Comparison of ENCODE assay signal across 30 mouse cellular contexts in the genomic region with DNA sequence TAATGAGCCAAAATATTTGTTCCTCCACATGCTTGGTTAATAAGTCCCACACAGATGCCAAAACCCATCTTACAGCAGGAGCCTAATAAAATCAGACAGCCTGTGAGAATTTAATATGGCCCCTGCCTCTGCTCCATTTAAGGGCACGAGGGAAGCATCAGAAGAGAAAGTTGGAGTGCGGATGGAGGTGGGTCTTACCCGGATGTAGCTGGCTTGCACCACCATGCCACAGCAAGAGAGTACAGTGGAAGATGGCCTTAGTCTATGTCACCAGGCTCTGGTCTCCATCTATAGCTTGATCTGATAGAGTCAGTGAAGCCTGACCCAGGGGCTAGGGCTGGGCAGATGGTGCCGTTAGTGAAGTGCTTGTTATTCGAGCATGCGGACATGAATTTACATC.
DNase-seq lines count a peak whose midpoint lies in the region; ATAC-seq and TF ChIP-seq lines count a peak whose summit lies in the region.
"Had no signal": no experiment of that assay in that cellular context is flagged by ENCODE, and none has a peak within 500 bp of the region (broad histone marks: within the 10 kb centered on the region; RNA-seq: fewer than 3 reads in every experiment).

No protein-coding gene starts in this region.

- 67% methylated on average over 6 of the region's 6 CpGs for WGBS in hindbrain, embryonic 16.5 days
- 82% methylated on average over 6 of the region's 6 CpGs for WGBS in hindbrain, embryonic 11.5 days
- 68% methylated on average over 6 of the region's 6 CpGs for WGBS in midbrain, postnatal 0 days
- WGBS in midbrain, embryonic 11.5 days, result 84% methylated on average over 6 of the region's 6 CpGs

- no peak overlapping the region for H3K4me2 ChIP-seq in hindbrain, embryonic 16.5 days (ENCODE audit: low read length)
- H3K4me2 ChIP-seq in hindbrain, embryonic 11.5 days (replicated peaks; ENCODE audit: low read depth, low read length), result no peak overlapping the region
- H3K4me2 ChIP-seq in midbrain, postnatal 0 days (ENCODE audit: low read depth, low read length, poor library complexity, severe bottlenecking), result no peak overlapping the region
- no peak overlapping the region for H3K4me2 ChIP-seq in midbrain, embryonic 11.5 days
- H3K4me2 ChIP-seq: embryonic facial prominence, embryonic 13.5 days; forebrain, embryonic 13.5 days; heart, embryonic 13.5 days; hindbrain, embryonic 12.5 days had no signal

- H3K4me3 ChIP-seq in hindbrain, embryonic 16.5 days (ENCODE audit: low read length), result no peak overlapping the region
- H3K4me3 ChIP-seq in hindbrain, embryonic 11.5 days (ENCODE audit: low read depth, low read length), result no peak overlapping the region
- H3K4me3 ChIP-seq in midbrain, postnatal 0 days (ENCODE audit: low read depth, low read length), result no peak overlapping the region
- H3K4me3 ChIP-seq in midbrain, embryonic 11.5 days (ENCODE audit: low read depth, low read length), result no peak overlapping the region
- H3K4me3 ChIP-seq: embryonic facial prominence, embryonic 10.5 days; embryonic facial prominence, embryonic 13.5 days; erythroblast, embryonic 14.5 days; forebrain, embryonic 13.5 days; gastrocnemius, adult 2 months; heart, embryonic 10.5 days; heart, embryonic 13.5 days; hindbrain, embryonic 12.5 days had no signal

- no peaks in the 10 kb centered on the region for H3K27me3 ChIP-seq in hindbrain, embryonic 16.5 days (replicated peaks; ENCODE audit: control insufficient read depth, insufficient read depth, low read length)
- no peaks in the 10 kb centered on the region for H3K27me3 ChIP-seq in hindbrain, embryonic 11.5 days (ENCODE audit: control insufficient read depth, insufficient read depth, low read length)
- no peaks in the 10 kb centered on the region for H3K27me3 ChIP-seq in midbrain, postnatal 0 days (ENCODE audit: insufficient read depth, low read length)
- no peaks in the 10 kb centered on the region for H3K27me3 ChIP-seq in midbrain, embryonic 11.5 days (ENCODE audit: control insufficient read depth, insufficient read depth, low read length)
- H3K27me3 ChIP-seq: embryonic facial prominence, embryonic 13.5 days; forebrain, embryonic 13.5 days; heart, embryonic 13.5 days had no signal

- ATAC-seq in cerebellum, adult (ENCODE audit: insufficient number of reproducible peaks, low FRiP score, low TSS enrichment), result no peak
- peak; percentile 67 for ATAC-seq in hindbrain, embryonic 16.5 days
- ATAC-seq in hindbrain, embryonic 11.5 days (ENCODE audit: low FRiP score), result no peak
- no peak for ATAC-seq in midbrain, postnatal 0 days (ENCODE audit: low FRiP score)
- ATAC-seq in midbrain, embryonic 11.5 days (ENCODE audit: low FRiP score), result no peak
- ATAC-seq: forebrain, embryonic 13.5 days; forebrain, postnatal 0 days; intestine, postnatal 0 days had no signal

- DNase-seq in cerebellum, postnatal 14 days, result peak; percentile 54 to 62
- DNase-seq in hindbrain, embryonic 11.5 days (ENCODE audit: low spot score), result no peak
- DNase-seq in midbrain, postnatal 0 days (ENCODE audit: low spot score), result peak; percentile 74
- no peak for DNase-seq in midbrain, embryonic 11.5 days (ENCODE audit: low spot score, missing footprints)
- peak; percentile 17 for DNase-seq in retina, postnatal 7 days (ENCODE audit: low read depth, low spot score)
- DNase-seq in right cerebral cortex, postnatal 4 days, result no peak
- DNase-seq: adrenal gland, adult 2 months; adrenal gland, postnatal 14 days; B cell, adult 2 months; cerebellum, adult 11-12 months; cerebellum, adult 9-10 months; cerebellum, postnatal 36 days; embryo, embryonic 11 days; forebrain, postnatal 0 days; gastrocnemius, adult 2 months; gastrocnemius, postnatal 14 days; heart, adult 18-20 months; heart, postnatal 14 days; heart, postnatal 4 days had no signal

- H3K36me3 ChIP-seq in hindbrain, embryonic 16.5 days (ENCODE audit: control insufficient read depth, insufficient read depth, low read length), result no peaks in the 10 kb centered on the region
- H3K36me3 ChIP-seq in hindbrain, embryonic 11.5 days (ENCODE audit: control insufficient read depth, insufficient read depth, low read length), result no peaks in the 10 kb centered on the region
- H3K36me3 ChIP-seq in midbrain, postnatal 0 days (ENCODE audit: insufficient read depth, low read length), result no peaks in the 10 kb centered on the region
- no peaks in the 10 kb centered on the region for H3K36me3 ChIP-seq in midbrain, embryonic 11.5 days (ENCODE audit: control insufficient read depth, insufficient read depth, low read length)
- H3K36me3 ChIP-seq: embryonic facial prominence, embryonic 10.5 days; embryonic facial prominence, embryonic 13.5 days; G1E; heart, embryonic 10.5 days; heart, embryonic 13.5 days; hindbrain, embryonic 12.5 days had no signal

- H3K9me3 ChIP-seq in hindbrain, embryonic 16.5 days (ENCODE audit: control insufficient read depth, low read length), result no peaks in the 10 kb centered on the region
- H3K9me3 ChIP-seq in hindbrain, embryonic 11.5 days (ENCODE audit: control insufficient read depth, low read length), result no peaks in the 10 kb centered on the region
- no peaks in the 10 kb centered on the region for H3K9me3 ChIP-seq in midbrain, postnatal 0 days (ENCODE audit: low read length)
- H3K9me3 ChIP-seq in midbrain, embryonic 11.5 days (ENCODE audit: control insufficient read depth, low read length), result no peaks in the 10 kb centered on the region
- H3K9me3 ChIP-seq: embryonic facial prominence, embryonic 10.5 days; embryonic facial prominence, embryonic 13.5 days; forebrain, embryonic 13.5 days; heart, embryonic 10.5 days; heart, embryonic 13.5 days; hindbrain, embryonic 12.5 days had no signal

- no peak overlapping the region for H3K9ac ChIP-seq in hindbrain, embryonic 16.5 days (ENCODE audit: low read depth, low read length)
- no peak overlapping the region for H3K9ac ChIP-seq in hindbrain, embryonic 11.5 days (ENCODE audit: low read depth, low read length)
- H3K9ac ChIP-seq in midbrain, postnatal 0 days (replicated peaks; ENCODE audit: low read length, poor library complexity, severe bottlenecking), result no peak overlapping the region
- no peak overlapping the region for H3K9ac ChIP-seq in midbrain, embryonic 11.5 days (ENCODE audit: low read length)
- H3K9ac ChIP-seq: embryonic facial prominence, embryonic 13.5 days; forebrain, embryonic 13.5 days; forebrain, postnatal 0 days; heart, embryonic 13.5 days; hindbrain, embryonic 12.5 days had no signal

- H3K4me1 ChIP-seq in hindbrain, embryonic 16.5 days (ENCODE audit: control insufficient read depth, insufficient read depth, low read depth, low read length), result no peaks in the 10 kb centered on the region
- no peaks in the 10 kb centered on the region for H3K4me1 ChIP-seq in hindbrain, embryonic 11.5 days (replicated peaks; ENCODE audit: control insufficient read depth, insufficient read depth, low read length)
- 0 out of 2 replicates have a peak, but pooled peaks cover 3% of the 10 kb centered on the region for H3K4me1 ChIP-seq in midbrain, postnatal 0 days (ENCODE audit: insufficient read depth, low read length)
- H3K4me1 ChIP-seq in midbrain, embryonic 11.5 days (ENCODE audit: control insufficient read depth, insufficient read depth, low read length), result no peaks in the 10 kb centered on the region
- H3K4me1 ChIP-seq: embryonic facial prominence, embryonic 10.5 days; embryonic facial prominence, embryonic 13.5 days; forebrain, embryonic 13.5 days; heart, embryonic 10.5 days; heart, embryonic 13.5 days; hindbrain, embryonic 12.5 days had no signal

- no peak for TF ChIP-seq CTCF in midbrain, postnatal 0 days (IDR thresholded peaks at IDR 0.05)

- no peak overlapping the region for H3K27ac ChIP-seq in hindbrain, embryonic 16.5 days (ENCODE audit: low read depth, low read length)
- no peak overlapping the region for H3K27ac ChIP-seq in hindbrain, embryonic 11.5 days (ENCODE audit: low read depth, low read length)
- H3K27ac ChIP-seq in midbrain, postnatal 0 days (ENCODE audit: low read depth, low read length), result no peak overlapping the region
- H3K27ac ChIP-seq in midbrain, embryonic 11.5 days (ENCODE audit: low read depth, low read length), result no peak overlapping the region
- H3K27ac ChIP-seq: embryonic facial prominence, embryonic 10.5 days; embryonic facial prominence, embryonic 13.5 days; forebrain, embryonic 13.5 days; gastrocnemius, adult 2 months; heart, embryonic 10.5 days; heart, embryonic 13.5 days; hindbrain, embryonic 12.5 days had no signal

Comparison
In these comparisons a context has a peak if more than half of its experiments do, and no peak if none do; other contexts are left out.
1. DNase-seq: peak in cerebellum, postnatal 14 days (2 of 2), midbrain, postnatal 0 days (single experiment) and retina, postnatal 7 days (single experiment); none in hindbrain, embryonic 11.5 days (single experiment), midbrain, embryonic 11.5 days (single experiment) and right cerebral cortex, postnatal 4 days (single experiment).